17 mouse cellular contexts compared by ENCODE assay signal in the genomic region with DNA sequence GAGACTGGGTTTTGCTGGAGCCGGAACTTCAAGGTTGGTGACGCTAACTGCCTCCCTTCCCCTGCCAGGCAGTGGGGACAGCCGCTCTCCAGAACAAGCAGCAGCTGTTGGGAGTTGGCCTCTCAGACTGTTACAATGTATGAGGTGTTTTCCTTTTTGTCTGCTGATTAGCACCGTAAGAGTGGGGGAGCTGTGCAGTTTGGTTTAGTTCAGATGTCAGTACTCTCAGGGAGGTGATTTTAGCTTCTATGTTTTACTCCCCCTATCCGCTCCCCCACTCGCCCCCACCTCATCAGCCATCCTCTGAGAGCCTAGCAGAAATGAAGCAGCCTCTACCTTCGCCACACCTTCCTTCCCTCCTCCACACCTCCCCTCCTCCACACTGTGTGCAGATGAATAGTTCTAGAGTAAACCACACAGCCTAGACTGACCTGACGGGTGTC. TPM values are rescaled to one million over a fixed set of nuclear protein-coding genes. Genes with fewer than 3 reads are reported as not detected.
A peak's percentile ranks its signal among the peaks of the same experiment; 100 is the strongest.
DNase-seq lines count a peak whose midpoint lies in the region; ATAC-seq and TF ChIP-seq lines count a peak whose summit lies in the region.
"Had no signal": no experiment of that assay in that cellular context is flagged by ENCODE, and none has a peak within 500 bp of the region (broad histone marks: within the 10 kb centered on the region; RNA-seq: fewer than 3 reads in every experiment).

No protein-coding gene starts in this region.

- TF ChIP-seq CTCF in lung, embryonic 14.5 days (IDR thresholded peaks at IDR 0.05; ENCODE audit: low read depth), result no peak

- peaks cover 18% of the 10 kb centered on the region for H3K4me1 ChIP-seq in heart, embryonic 13.5 days
- H3K4me1 ChIP-seq in heart, embryonic 12.5 days (replicated peaks), result peaks cover 12% of the 10 kb centered on the region
- peaks cover 8% of the 10 kb centered on the region; the same call in 1 of the 2 replicates for H3K4me1 ChIP-seq in lung, embryonic 14.5 days (ENCODE audit: insufficient read depth)
- H3K4me1 ChIP-seq in stomach, embryonic 14.5 days (ENCODE audit: control insufficient read depth, insufficient read depth, low read length), result no peaks in the 10 kb centered on the region

- no peak overlapping the region for H3K4me3 ChIP-seq in heart, embryonic 13.5 days
- H3K4me3 ChIP-seq in heart, embryonic 12.5 days, result no peak overlapping the region
- no peak overlapping the region for H3K4me3 ChIP-seq in lung, embryonic 14.5 days (ENCODE audit: low read depth, low read length)
- no peak overlapping the region for H3K4me3 ChIP-seq in stomach, embryonic 14.5 days (ENCODE audit: low read depth, low read length)
- H3K4me3 ChIP-seq: erythroblast, embryonic 14.5 days had no signal

- H3K4me2 ChIP-seq in heart, embryonic 13.5 days, result peak overlapping the region; percentile 12; the same call in 1 of the 2 replicates
- H3K4me2 ChIP-seq in heart, embryonic 12.5 days, result no peak overlapping the region
- H3K4me2 ChIP-seq in lung, embryonic 14.5 days, result no peak overlapping the region
- H3K4me2 ChIP-seq in stomach, embryonic 14.5 days (replicated peaks; ENCODE audit: low read depth, low read length), result 0 out of 2 replicates have a peak overlapping the region, but pooled peaks have one; percentile 2
- H3K4me2 ChIP-seq: heart, embryonic 11.5 days had no signal

- peak; percentile 31 for DNase-seq in lung, embryonic 14.5 days
- DNase-seq in lung, postnatal 25 days (ENCODE audit: low spot score), result no peak
- DNase-seq in thymus, postnatal 4 days, result no peak
- DNase-seq in MN1 (ENCODE audit: low spot score), result no peak
- DNase-seq: cerebellum, adult 8-10 months; heart, postnatal 4 days; kidney, postnatal 14 days; liver; liver, postnatal 0 days; lung, postnatal 36 days had no signal

- H3K36me3 ChIP-seq in heart, embryonic 13.5 days, result no peaks in the 10 kb centered on the region
- no peaks in the 10 kb centered on the region for H3K36me3 ChIP-seq in heart, embryonic 12.5 days
- H3K36me3 ChIP-seq in lung, embryonic 14.5 days (ENCODE audit: insufficient read depth), result no peaks in the 10 kb centered on the region
- H3K36me3 ChIP-seq in stomach, embryonic 14.5 days (ENCODE audit: control insufficient read depth, insufficient read depth, low read length), result no peaks in the 10 kb centered on the region

- no peak overlapping the region for H3K27ac ChIP-seq in heart, embryonic 13.5 days (replicated peaks)
- H3K27ac ChIP-seq in heart, embryonic 12.5 days (ENCODE audit: poor library complexity, severe bottlenecking), result no peak overlapping the region
- no peak overlapping the region for H3K27ac ChIP-seq in lung, embryonic 14.5 days (ENCODE audit: low read depth)
- no peak overlapping the region for H3K27ac ChIP-seq in stomach, embryonic 14.5 days (ENCODE audit: low read length)
- H3K27ac ChIP-seq: hindbrain, postnatal 0 days had no signal

- 52% methylated on average over 8 of the region's 8 CpGs for WGBS in heart, embryonic 13.5 days
- 46% methylated on average over 8 of the region's 8 CpGs for WGBS in heart, embryonic 12.5 days
- WGBS in lung, embryonic 14.5 days, result 31% methylated on average over 8 of the region's 8 CpGs
- 34% methylated on average over 8 of the region's 8 CpGs for WGBS in stomach, embryonic 14.5 days

- H3K27me3 ChIP-seq in heart, embryonic 13.5 days (replicated peaks), result peaks cover 26% of the 10 kb centered on the region
- H3K27me3 ChIP-seq in heart, embryonic 12.5 days (replicated peaks), result peaks cover 10% of the 10 kb centered on the region
- H3K27me3 ChIP-seq in lung, embryonic 14.5 days (ENCODE audit: insufficient read depth, low read length), result no peaks in the 10 kb centered on the region
- no peaks in the 10 kb centered on the region for H3K27me3 ChIP-seq in stomach, embryonic 14.5 days (ENCODE audit: control insufficient read depth, insufficient read depth, low read length)

- no peak overlapping the region; the same call in 1 of the 2 replicates for H3K9ac ChIP-seq in heart, embryonic 13.5 days
- no peak overlapping the region for H3K9ac ChIP-seq in heart, embryonic 12.5 days
- no peak overlapping the region; the same call in 1 of the 2 replicates for H3K9ac ChIP-seq in lung, embryonic 14.5 days
- no peak overlapping the region for H3K9ac ChIP-seq in stomach, embryonic 14.5 days (replicated peaks; ENCODE audit: low read depth, low read length)
- H3K9ac ChIP-seq: liver, postnatal 0 days had no signal

- no peaks in the 10 kb centered on the region for H3K9me3 ChIP-seq in heart, embryonic 13.5 days
- H3K9me3 ChIP-seq in heart, embryonic 12.5 days (replicated peaks), result no peaks in the 10 kb centered on the region
- no peaks in the 10 kb centered on the region for H3K9me3 ChIP-seq in lung, embryonic 14.5 days (ENCODE audit: low read depth, low read length)
- no peaks in the 10 kb centered on the region for H3K9me3 ChIP-seq in stomach, embryonic 14.5 days (ENCODE audit: control insufficient read depth, low read depth, low read length)

- no peak for ATAC-seq in heart, embryonic 13.5 days (ENCODE audit: extremely low read depth, insufficient number of reproducible peaks, low FRiP score, low TSS enrichment)
- no peak for ATAC-seq in heart, embryonic 12.5 days (ENCODE audit: insufficient number of reproducible peaks, low FRiP score)
- no peak for ATAC-seq in lung, embryonic 14.5 days (ENCODE audit: insufficient read depth)
- peak; percentile 73 for ATAC-seq in stomach, embryonic 14.5 days (ENCODE audit: insufficient number of reproducible peaks, insufficient read depth, low FRiP score, low read depth)
- ATAC-seq: forebrain, embryonic 16.5 days; hindbrain, postnatal 0 days; liver, postnatal 0 days had no signal

RNA-seq across cellular contexts. Expression of gene Dnajc25, which starts 0.4 kb away (rescaled TPM):
- 9.0 and 10.6 TPM in 2 replicates for polyA plus RNA-seq in heart, embryonic 13.5 days (2015; fragmentation: Nextera tagmentation; extraction: Ambion mirVana)
- polyA plus RNA-seq in heart, embryonic 12.5 days (2016; fragmentation: Nextera tagmentation; extraction: Ambion mirVana), result 12.3 and 14.1 TPM in 2 replicates
- polyA plus RNA-seq in lung, embryonic 14.5 days (2014; fragmentation: Nextera tagmentation; extraction: Ambion mirVana), result 12.1 and 14.8 TPM in 2 replicates
- 14.4 and 16.9 TPM in 2 replicates for polyA plus RNA-seq in stomach, embryonic 14.5 days (2014; fragmentation: Nextera tagmentation; extraction: Ambion mirVana)

RNA-seq across cellular contexts. Expression of gene Gm20503, which starts 7.7 kb away (rescaled TPM):
- 11.0 and 11.6 TPM in 2 replicates for polyA plus RNA-seq in heart, embryonic 13.5 days (2015; fragmentation: Nextera tagmentation; extraction: Ambion mirVana)
- polyA plus RNA-seq in heart, embryonic 12.5 days (2016; fragmentation: Nextera tagmentation; extraction: Ambion mirVana), result 14.6 and 17.5 TPM in 2 replicates
- polyA plus RNA-seq in lung, embryonic 14.5 days (2014; fragmentation: Nextera tagmentation; extraction: Ambion mirVana), result 13.1 and 13.6 TPM in 2 replicates
- 10.2 and 11.8 TPM in 2 replicates for polyA plus RNA-seq in stomach, embryonic 14.5 days (2014; fragmentation: Nextera tagmentation; extraction: Ambion mirVana)
- polyA plus RNA-seq: erythroblast, embryonic 14.5 days had no signal

RNA-seq across cellular contexts. Expression of gene Ptgr1, which starts 8.4 kb away (rescaled TPM):
- 8.5 and 10.7 TPM in 2 replicates for polyA plus RNA-seq in heart, embryonic 13.5 days (2015; fragmentation: Nextera tagmentation; extraction: Ambion mirVana)
- 9.0 and 9.7 TPM in 2 replicates for polyA plus RNA-seq in heart, embryonic 12.5 days (2016; fragmentation: Nextera tagmentation; extraction: Ambion mirVana)
- polyA plus RNA-seq in lung, embryonic 14.5 days (2014; fragmentation: Nextera tagmentation; extraction: Ambion mirVana), result 26.2 and 26.3 TPM in 2 replicates
- 63.4 and 67.3 TPM in 2 replicates for polyA plus RNA-seq in stomach, embryonic 14.5 days (2014; fragmentation: Nextera tagmentation; extraction: Ambion mirVana)

RNA-seq across cellular contexts. Expression of gene Gng10, which starts 39.6 kb away (rescaled TPM):
- 46.6 and 47.8 TPM in 2 replicates for polyA plus RNA-seq in heart, embryonic 13.5 days (2015; fragmentation: Nextera tagmentation; extraction: Ambion mirVana)
- 38.8 and 47.7 TPM in 2 replicates for polyA plus RNA-seq in heart, embryonic 12.5 days (2016; fragmentation: Nextera tagmentation; extraction: Ambion mirVana)
- 123 and 137 TPM in 2 replicates for polyA plus RNA-seq in lung, embryonic 14.5 days (2014; fragmentation: Nextera tagmentation; extraction: Ambion mirVana)
- 150 and 173 TPM in 2 replicates for polyA plus RNA-seq in stomach, embryonic 14.5 days (2014; fragmentation: Nextera tagmentation; extraction: Ambion mirVana)

RNA-seq across cellular contexts. Expression of gene Zkscan16, which starts 51.8 kb away (rescaled TPM):
- 0.18 and 0.35 TPM in 2 replicates for polyA plus RNA-seq in heart, embryonic 13.5 days (2015; fragmentation: Nextera tagmentation; extraction: Ambion mirVana)
- polyA plus RNA-seq in heart, embryonic 12.5 days (2016; fragmentation: Nextera tagmentation; extraction: Ambion mirVana), result 0.38 and 0.62 TPM in 2 replicates
- 0.46 and 0.70 TPM in 2 replicates for polyA plus RNA-seq in lung, embryonic 14.5 days (2014; fragmentation: Nextera tagmentation; extraction: Ambion mirVana)
- 0.68 and 1.2 TPM in 2 replicates for polyA plus RNA-seq in stomach, embryonic 14.5 days (2014; fragmentation: Nextera tagmentation; extraction: Ambion mirVana)
- polyA plus RNA-seq: erythroblast, embryonic 14.5 days had no signal

Comparison
In these comparisons a context has a peak if more than half of its experiments do, and no peak if none do; other contexts are left out.
1. H3K4me2 ChIP-seq: peak in heart, embryonic 13.5 days (single experiment) and stomach, embryonic 14.5 days (single experiment); none in heart, embryonic 12.5 days (single experiment) and lung, embryonic 14.5 days (single experiment).